Mouse (Mus musculus) C2C12 (cell line): ENCODE measurements around the gene Cradd. TPM values are rescaled to one million over a fixed set of nuclear protein-coding genes. Genes with fewer than 3 reads are reported as not detected.

Experiments
- H3K27me3 ChIP-seq: one replicate; pipeline ENCODE4 v1.6.1; 2011; ENCODE audit not compliant: control insufficient read depth, insufficient read depth, insufficient read length
- H3K36me3 ChIP-seq: one replicate; pipeline ENCODE4 v1.6.1; 2011; ENCODE audit not compliant: control insufficient read depth, insufficient read depth
- H3K4me3 ChIP-seq: one replicate; pipeline ENCODE4 v1.5.1; 2011; ENCODE audit warnings: mild to moderate bottlenecking, control low read depth; ENCODE audit not compliant: poor library complexity, insufficient read depth, severe bottlenecking
- H3K79me2 ChIP-seq: one replicate; pipeline ENCODE4 v1.6.1; 2011; ENCODE audit not compliant: control insufficient read depth, insufficient read depth
- H3K79me3 ChIP-seq: one replicate; pipeline ENCODE4 v1.6.1; 2011; ENCODE audit warnings: low read depth, control low read depth
- H3ac ChIP-seq: one replicate; pipeline ENCODE3; 2011; ENCODE audit warnings: low read depth; ENCODE audit not compliant: control insufficient read depth, insufficient read length
- CEBPB ChIP-seq: IDR thresholded peaks from one replicate; pipeline ENCODE4 v1.6.1; 2011; ENCODE audit warnings: low read depth, mild to moderate bottlenecking, control low read depth, moderate library complexity
- CTCF ChIP-seq: IDR thresholded peaks from one replicate; pipeline ENCODE4 v1.5.1; 2011; ENCODE audit not compliant: control insufficient read depth, insufficient read depth, insufficient read length
- FOSL1 ChIP-seq: IDR thresholded peaks from one replicate; pipeline ENCODE4 v1.8.0; 2011; ENCODE audit warnings: mild to moderate bottlenecking, low read length; ENCODE audit not compliant: poor library complexity, insufficient read depth, severe bottlenecking
- MAX ChIP-seq: IDR thresholded peaks from one replicate; pipeline ENCODE4 v1.6.1; 2011; ENCODE audit warnings: mild to moderate bottlenecking, control low read depth
- MYOD1 ChIP-seq: IDR thresholded peaks from one replicate; pipeline ENCODE4 v1.6.1; 2011; ENCODE audit warnings: low read depth; ENCODE audit not compliant: control insufficient read depth, insufficient read length
- MYOG ChIP-seq: IDR thresholded peaks from one replicate; pipeline ENCODE4 v1.6.1; 2011; ENCODE audit not compliant: control insufficient read depth, insufficient read length; ENCODE audit errors: extremely low read depth
- USF1 ChIP-seq: IDR thresholded peaks from one replicate; pipeline ENCODE4 v1.6.1; 2011; ENCODE audit warnings: low read depth, mild to moderate bottlenecking, control low read depth, moderate library complexity
- polyA plus RNA-seq: library from polyadenylated mRNA; unstranded; fragments of >200 nt; fragmentation: generic; extraction: Trizol; gene quantifications from one replicate; pipeline ENCODE4 v1.2.1, GENCODE M21; 2012; ENCODE audit warnings: missing spikeins

Cradd gene
- polyA plus RNA-seq, 1 experiment = 4.5 TPM

DNA sequence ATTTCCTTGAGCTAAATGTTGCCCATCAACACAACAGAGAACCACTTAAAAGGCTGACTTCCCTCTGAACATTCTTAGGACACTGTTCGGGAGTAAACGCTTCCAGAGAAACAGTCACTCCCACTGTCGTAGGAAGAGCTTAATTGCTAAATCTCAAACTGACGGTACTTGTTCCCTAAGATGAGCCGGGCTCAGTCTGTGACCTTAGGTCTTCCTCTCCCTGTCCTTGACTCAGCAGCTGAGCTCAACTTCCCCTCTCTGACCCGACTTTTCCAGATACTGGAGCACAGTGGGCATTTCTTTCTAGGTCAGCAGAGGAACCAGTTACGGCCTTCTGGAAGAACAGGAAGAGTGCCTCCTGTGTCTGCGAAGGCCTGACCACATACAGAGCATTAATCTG is 87.7 kb downstream of the Cradd start:
- no peaks in the 10 kb centered on the region for H3K79me2 ChIP-seq
- H3K4me3 ChIP-seq = no peak overlapping the region
- H3ac ChIP-seq = no peak overlapping the region
- no peaks in the 10 kb centered on the region for H3K79me3 ChIP-seq
- H3K36me3 ChIP-seq = no peaks in the 10 kb centered on the region
- TF ChIP-seq FOSL1 (no peak), MYOG (no peak), USF1 (no peak), MAX (no peak), CEBPB (no peak), CTCF (no peak), MYOD1 (no peak)
- H3K27me3 ChIP-seq = no peaks in the 10 kb centered on the region

DNA sequence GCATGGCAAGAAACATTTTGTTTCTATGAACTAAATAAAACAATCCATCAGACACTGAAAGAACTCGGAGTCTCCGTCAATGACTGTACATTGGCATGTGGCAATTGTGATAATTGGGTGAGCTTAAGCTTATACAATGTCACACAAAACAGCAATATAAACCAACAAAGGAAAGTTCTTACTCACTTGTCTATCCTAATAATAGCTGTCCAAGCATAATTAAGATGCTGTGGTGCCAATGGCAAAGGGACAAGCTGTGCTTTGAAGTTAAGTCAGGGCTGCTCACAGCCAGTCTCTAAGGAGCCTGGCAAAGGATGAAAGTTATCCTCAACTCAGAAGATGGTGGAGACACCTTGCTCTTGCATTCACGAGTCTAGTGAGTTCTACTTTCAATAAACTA is 89.3 kb downstream of the Cradd start:
- Histone ChIP-seq H3K79me2 (no peaks in the 10 kb centered on the region), H3K27me3 (no peaks in the 10 kb centered on the region), H3ac (no peak overlapping the region), H3K36me3 (no peaks in the 10 kb centered on the region), H3K4me3 (no peak overlapping the region), H3K79me3 (no peaks in the 10 kb centered on the region)
- TF ChIP-seq USF1 = no peak
- no peak for TF ChIP-seq MAX
- no peak for TF ChIP-seq MYOD1
- no peak for TF ChIP-seq FOSL1

DNA sequence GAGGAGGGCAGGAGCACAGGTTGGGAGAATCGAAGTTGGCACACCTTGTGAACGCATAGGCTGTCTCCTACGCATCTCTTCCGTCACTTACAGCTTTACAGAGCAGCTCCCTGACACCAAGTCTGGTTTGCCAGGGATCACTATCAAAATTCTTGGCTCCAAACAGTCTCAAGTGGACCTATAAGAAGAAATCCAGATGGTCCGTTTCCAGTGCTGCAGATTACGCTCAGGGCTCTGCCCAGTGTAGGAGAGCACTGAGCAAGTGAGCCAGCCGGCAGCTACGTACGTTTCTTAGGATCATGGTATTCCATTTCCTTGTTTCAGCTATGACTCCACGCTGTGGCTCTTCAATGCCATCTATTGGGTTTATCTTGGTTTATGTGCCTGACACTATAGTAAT is 90.9 kb downstream of the Cradd start:
- Histone ChIP-seq H3K79me3 (no peaks in the 10 kb centered on the region), H3K27me3 (no peaks in the 10 kb centered on the region), H3K36me3 (no peaks in the 10 kb centered on the region), H3K4me3 (no peak overlapping the region), H3ac (no peak overlapping the region), H3K79me2 (no peaks in the 10 kb centered on the region)
- TF ChIP-seq MAX = no peak
- no peak for TF ChIP-seq CEBPB
- TF ChIP-seq MYOG = no peak
- no peak for TF ChIP-seq USF1
- no peak for TF ChIP-seq CTCF
- no peak for TF ChIP-seq FOSL1
- no peak for TF ChIP-seq MYOD1

DNA sequence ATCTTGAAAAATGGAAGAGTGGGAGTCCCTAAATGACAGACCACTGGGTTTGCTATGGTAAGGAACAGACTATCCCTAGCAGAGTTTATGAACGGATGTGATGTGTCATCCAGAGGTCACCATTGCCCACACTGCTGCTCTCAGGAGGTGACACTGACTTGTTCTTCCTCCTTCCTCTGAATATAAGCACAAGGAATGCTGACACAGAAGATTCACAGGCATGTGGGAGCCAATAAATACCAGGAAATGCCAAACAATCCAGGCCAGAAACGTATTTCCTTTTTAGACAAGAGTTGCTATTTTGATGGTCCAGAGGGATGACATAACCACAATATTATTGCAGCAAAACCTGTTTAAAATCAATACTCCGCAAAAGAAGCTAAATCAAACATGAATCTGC is 91.4 kb downstream of the Cradd start:
- H3K4me3 ChIP-seq = no peak overlapping the region
- no peaks in the 10 kb centered on the region for H3K79me2 ChIP-seq
- no peak overlapping the region for H3ac ChIP-seq
- TF ChIP-seq FOSL1 (no peak), MYOD1 (no peak), MYOG (no peak), CTCF (no peak), CEBPB (no peak)
- H3K27me3 ChIP-seq = no peaks in the 10 kb centered on the region
- no peaks in the 10 kb centered on the region for H3K36me3 ChIP-seq
- no peaks in the 10 kb centered on the region for H3K79me3 ChIP-seq

DNA sequence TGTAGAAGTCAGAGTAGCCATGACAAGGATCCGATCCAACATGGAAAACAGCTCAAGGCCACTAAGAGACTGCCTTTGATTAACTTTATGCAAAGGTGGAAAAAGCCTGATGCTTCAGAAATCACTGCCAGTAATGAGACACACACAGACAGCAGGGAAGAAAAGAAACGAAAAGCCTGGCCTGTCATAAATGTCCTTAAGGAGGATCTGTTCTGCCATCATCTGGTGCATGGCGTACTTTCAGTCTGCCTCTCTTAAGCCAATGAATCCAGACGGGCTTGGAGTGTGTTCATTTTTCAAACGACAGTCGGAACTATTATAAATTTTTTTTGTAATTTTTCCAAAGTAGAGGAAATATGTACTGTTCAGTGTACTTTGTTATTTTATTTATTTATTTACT is 95.7 kb downstream of the Cradd start:
- H3K4me3 ChIP-seq = no peak overlapping the region
- no peak overlapping the region for H3ac ChIP-seq
- TF ChIP-seq MYOG = no peak
- TF ChIP-seq USF1 = no peak
- no peak for TF ChIP-seq CTCF
- TF ChIP-seq FOSL1 = no peak
- TF ChIP-seq MYOD1 = no peak
- no peak for TF ChIP-seq MAX
- no peak for TF ChIP-seq CEBPB
- no peaks in the 10 kb centered on the region for H3K27me3 ChIP-seq
- H3K79me2 ChIP-seq = no peaks in the 10 kb centered on the region
- no peaks in the 10 kb centered on the region for H3K79me3 ChIP-seq
- no peaks in the 10 kb centered on the region for H3K36me3 ChIP-seq

DNA sequence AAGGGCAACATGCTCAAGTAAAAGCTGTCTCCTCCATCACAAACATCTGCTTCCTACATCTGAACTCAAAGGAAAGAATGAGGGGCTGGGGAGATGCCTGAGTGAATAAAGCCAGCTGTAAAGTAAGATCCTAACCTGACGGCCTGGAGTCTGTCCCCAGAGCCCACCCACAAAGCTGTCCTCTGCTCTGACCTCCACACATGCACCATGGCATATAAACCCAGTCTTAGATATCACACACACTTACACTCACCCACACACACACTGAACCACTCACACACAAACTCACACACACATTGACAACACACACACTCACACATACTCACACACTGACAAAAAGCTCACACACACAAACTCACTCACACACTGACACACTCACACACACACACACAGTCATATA is 96.3 kb downstream of the Cradd start:
- H3K36me3 ChIP-seq = no peaks in the 10 kb centered on the region
- no peaks in the 10 kb centered on the region for H3K27me3 ChIP-seq
- no peaks in the 10 kb centered on the region for H3K79me2 ChIP-seq
- TF ChIP-seq FOSL1 (no peak), MYOG (no peak), CEBPB (no peak), CTCF (no peak)
- no peaks in the 10 kb centered on the region for H3K79me3 ChIP-seq
- no peak overlapping the region for H3K4me3 ChIP-seq
- H3ac ChIP-seq = no peak overlapping the region
